Mouse (Mus musculus): ENCODE results near the gene Rprml. TPM values are rescaled to one million over a fixed set of nuclear protein-coding genes. Genes with fewer than 3 reads are reported as not detected.
"Not testable (repeated sequence)": the region's sequence is repeated elsewhere in the genome, so short reads cannot be mapped to it uniquely, and the experiment has no call there.

The Rprml gene
- polyA plus RNA-seq, 1 experiment from 2014 or later, result not detected

DNA sequence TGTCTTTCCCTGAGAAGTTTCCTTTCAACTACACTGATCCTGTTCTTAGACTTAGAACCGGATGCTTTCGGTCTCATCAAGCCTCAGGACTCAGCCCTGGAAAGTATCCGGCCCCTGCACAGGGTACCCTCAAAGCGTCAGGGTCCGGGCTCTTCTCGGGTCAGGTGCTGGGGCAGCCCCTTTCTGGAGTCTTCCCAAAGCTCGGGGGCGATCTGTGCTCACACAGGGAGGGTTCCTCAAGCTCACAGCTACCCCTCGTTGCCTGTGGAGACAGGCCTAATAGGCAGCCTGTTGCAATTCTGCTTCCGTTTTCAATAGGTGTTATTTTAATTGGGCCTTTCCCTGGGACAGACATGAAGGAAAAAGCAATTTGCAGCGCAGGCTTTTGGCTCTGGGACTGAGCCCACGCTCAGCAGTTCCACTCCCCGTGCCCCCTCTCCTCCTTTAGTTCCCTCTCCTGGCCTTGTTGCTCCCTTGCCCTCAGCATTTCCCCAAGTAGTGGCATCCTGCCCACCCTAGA is 17.6 kb downstream of the Rprml start:
- 50% methylated on average over 13 of the region's 13 CpGs for WGBS
- H3K27ac ChIP-seq, result no peak overlapping the region
- H3K27me3 ChIP-seq (ENCODE audit: poor library complexity, severe bottlenecking), result peaks cover 67% of the 10 kb centered on the region
- peaks cover 19% of the 10 kb centered on the region for H3K4me1 ChIP-seq
- no peak overlapping the region for H3K4me3 ChIP-seq
- H3K36me3 ChIP-seq (replicated peaks), result no peaks in the 10 kb centered on the region
- DNase-seq (ENCODE audit: extremely low spot score, low spot score), result no peak
- no peaks in the 10 kb centered on the region for H3K9me3 ChIP-seq

DNA sequence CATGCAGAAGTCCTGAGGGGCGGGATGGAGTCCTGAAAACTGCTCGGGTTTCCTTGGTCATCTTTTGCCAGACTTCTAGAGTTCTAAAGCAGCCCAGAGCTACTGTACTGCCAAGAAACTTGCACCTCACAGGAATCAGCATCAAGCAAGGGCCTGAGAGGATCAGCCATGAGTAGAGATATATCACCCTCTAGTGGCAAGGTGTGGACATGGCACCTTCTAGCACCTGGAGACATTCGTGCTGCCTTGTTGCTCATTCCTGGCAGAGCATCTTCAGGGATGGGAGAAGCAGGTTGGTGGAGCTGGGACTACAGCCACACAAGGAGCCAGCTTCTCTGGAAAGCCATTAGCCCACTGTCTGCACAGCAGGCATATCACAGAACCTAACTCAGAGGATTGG is 26.2 kb downstream of the Rprml start:
- Histone ChIP-seq H3K9me3 (no peaks in the 10 kb centered on the region), H3K4me1 (no peaks in the 10 kb centered on the region), H3K36me3 (replicated peaks) (peaks cover 50% of the 10 kb centered on the region), H3K27me3 (ENCODE audit: poor library complexity, severe bottlenecking) (peaks cover 8% of the 10 kb centered on the region; the same call in 1 of the 2 replicates), H3K27ac (no peak overlapping the region), H3K4me3 (no peak overlapping the region)
- DNase-seq (ENCODE audit: extremely low spot score, low spot score), result peak; percentile 59
- WGBS, result 38% methylated on average over 3 of the region's 3 CpGs

DNA sequence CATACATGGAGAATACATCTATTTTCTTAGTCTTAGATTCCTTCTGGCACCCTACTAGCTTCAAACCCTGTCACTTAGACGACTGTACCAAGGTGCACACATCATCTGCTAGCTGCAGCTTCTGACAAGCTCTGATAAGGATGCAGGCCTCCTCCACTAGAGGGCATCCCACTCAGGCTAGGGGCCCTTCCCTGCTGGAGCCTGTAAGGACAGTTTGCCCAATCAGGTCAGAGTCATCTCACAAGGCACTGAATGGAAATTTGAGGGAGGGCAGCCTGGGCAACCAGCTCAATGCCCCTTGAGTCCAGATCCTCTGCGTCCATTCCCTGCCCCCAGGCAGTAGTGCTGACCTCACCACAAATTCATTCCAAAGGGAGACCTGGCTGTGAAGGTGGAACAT is 27.7 kb downstream of the Rprml start:
- 31% methylated on average over 2 of the region's 2 CpGs for WGBS
- H3K27me3 ChIP-seq (ENCODE audit: poor library complexity, severe bottlenecking); H3K4me3 ChIP-seq; H3K27ac ChIP-seq; H3K9me3 ChIP-seq; H3K4me1 ChIP-seq: not testable (repeated sequence)
- peak; percentile 43 for DNase-seq (ENCODE audit: extremely low spot score, low spot score)
- H3K36me3 ChIP-seq (replicated peaks), result peaks cover 65% of the 10 kb centered on the region

DNA sequence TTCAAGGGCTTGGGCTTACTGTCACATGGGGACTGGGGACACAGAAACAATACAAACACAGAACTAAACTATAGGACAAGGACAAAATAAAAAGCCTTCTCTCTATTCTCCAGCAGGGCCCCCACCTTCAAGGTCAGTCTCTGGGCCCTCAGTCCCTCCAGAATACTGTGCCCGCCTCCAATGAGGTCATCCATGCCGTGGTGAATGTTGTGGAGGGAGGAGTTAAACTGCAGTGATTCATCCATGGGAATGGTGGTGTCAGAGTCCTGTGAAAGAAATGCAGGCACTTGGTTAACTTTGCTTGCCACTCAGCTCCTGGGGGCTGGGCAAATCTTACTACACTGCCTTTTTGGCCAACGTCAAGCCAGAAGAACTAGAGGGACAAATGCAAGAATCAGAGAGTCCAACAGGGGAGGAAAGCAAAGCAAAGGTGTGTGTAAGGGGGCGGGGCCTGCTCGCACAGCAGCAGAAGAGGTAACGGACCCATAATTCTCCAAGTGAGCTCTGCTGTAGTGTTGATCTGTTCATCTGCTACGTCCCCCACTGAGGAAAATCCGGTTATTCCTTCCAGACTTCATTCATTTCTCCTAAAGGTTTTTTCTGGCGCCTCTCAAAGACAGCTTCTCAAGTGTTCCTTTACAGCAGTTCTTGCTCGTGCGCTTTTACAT is 34.4 kb downstream of the Rprml start:
- Histone ChIP-seq H3K4me1 (peaks cover 7% of the 10 kb centered on the region), H3K27me3 (ENCODE audit: poor library complexity, severe bottlenecking) (no peaks in the 10 kb centered on the region), H3K9me3 (no peaks in the 10 kb centered on the region), H3K36me3 (replicated peaks) (peaks cover 98% of the 10 kb centered on the region), H3K27ac (no peak overlapping the region), H3K4me3 (no peak overlapping the region)
- 86% methylated on average over 11 of the region's 11 CpGs for WGBS
- no peak for DNase-seq (ENCODE audit: extremely low spot score, low spot score)

DNA sequence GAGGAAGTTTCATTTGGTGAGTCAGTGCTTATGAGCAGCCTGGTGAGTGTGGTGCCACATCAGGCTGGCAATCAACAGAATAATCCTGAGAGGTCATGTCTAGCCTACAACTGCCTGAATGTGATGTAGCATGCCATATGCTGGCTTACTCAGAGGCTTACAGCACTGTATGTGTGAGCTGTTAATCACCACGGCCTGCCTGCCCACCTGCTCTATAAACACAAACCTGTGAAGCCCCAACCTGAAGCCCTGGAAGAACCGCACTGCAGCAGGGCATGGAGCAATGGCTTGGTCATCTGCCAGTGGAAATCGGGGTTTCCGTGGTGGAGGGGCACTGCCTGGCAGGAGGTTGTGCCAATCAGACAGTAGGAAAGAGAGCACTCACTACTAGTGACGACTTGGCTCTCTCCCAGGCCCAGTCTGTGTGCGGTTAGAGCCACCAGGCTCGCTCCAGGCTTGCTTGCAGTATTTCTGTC is 35.9 kb downstream of the Rprml start:
- WGBS, result 93% methylated on average over 7 of the region's 7 CpGs
- H3K27me3 ChIP-seq (ENCODE audit: poor library complexity, severe bottlenecking), result no peaks in the 10 kb centered on the region

DNA sequence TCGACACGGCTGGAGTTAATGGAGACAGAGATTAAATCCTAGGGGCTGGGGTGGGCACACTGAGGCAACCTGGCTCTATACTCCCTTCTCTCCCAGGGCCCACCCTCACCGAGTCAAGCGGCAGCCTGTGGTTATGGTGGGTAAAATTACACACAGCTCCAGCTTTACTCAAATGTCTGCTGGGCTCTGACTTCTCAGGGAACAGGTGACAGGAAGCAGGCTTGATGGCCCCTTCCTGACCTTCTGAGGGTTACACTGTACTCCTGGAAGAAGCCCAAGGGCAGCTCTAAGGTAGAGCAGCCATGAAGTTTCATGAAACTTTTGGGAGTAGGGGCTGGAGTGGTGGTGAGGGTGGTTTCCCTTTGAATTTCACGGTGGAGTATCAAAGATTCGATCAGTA is 37.3 kb downstream of the Rprml start:
- no peak for DNase-seq (ENCODE audit: extremely low spot score, low spot score)
- no peaks in the 10 kb centered on the region for H3K27me3 ChIP-seq (ENCODE audit: poor library complexity, severe bottlenecking)
- peaks cover 25% of the 10 kb centered on the region for H3K4me1 ChIP-seq
- WGBS, result 85% methylated on average over 6 of the region's 6 CpGs
- no peak overlapping the region for H3K4me3 ChIP-seq
- H3K36me3 ChIP-seq (replicated peaks), result peaks cover 73% of the 10 kb centered on the region
- no peak overlapping the region for H3K27ac ChIP-seq
- H3K9me3 ChIP-seq, result no peaks in the 10 kb centered on the region

More for the DNA sequence above, 35.9 kb downstream of the Rprml start:
- Histone ChIP-seq H3K27ac (no peak overlapping the region), H3K9me3 (no peaks in the 10 kb centered on the region), H3K4me1 (peaks cover 22% of the 10 kb centered on the region), H3K36me3 (replicated peaks) (peaks cover 87% of the 10 kb centered on the region), H3K4me3 (no peak overlapping the region)
- no peak for DNase-seq (ENCODE audit: extremely low spot score, low spot score)

DNA sequence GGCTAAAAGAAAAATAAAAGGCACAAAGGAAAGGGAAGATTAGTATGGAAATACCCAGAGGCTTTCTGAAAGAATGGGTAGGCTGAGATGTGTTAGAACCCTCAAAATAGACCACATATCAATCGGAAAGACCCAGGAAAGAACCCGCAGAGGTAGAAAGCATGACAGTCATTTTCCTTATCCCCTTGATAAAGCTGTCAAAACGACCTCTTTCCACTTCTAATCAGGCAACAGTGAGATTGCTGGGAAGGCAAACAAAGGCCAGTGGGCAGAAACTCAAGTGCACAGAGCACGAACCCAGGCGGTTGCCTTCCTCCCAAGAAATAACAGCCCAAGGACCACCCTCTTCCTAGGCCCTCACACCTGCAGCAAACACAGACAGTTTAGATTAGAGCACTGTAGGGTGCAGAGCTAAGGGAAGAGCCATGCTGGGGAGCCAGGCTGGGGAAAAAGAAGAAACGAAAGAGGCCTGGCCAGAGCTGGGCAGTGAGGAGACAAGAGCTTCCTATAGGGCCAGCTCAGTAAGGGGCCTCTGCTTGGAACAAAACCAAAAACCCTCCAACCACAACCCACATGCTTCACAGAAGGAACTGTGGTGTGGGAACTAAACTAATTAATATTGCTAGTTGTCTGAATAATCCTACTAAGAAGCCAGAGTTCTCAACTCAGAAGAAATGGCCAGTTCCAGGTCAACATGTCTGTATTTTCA is 39.1 kb downstream of the Rprml start:
- Histone ChIP-seq H3K27me3 (ENCODE audit: poor library complexity, severe bottlenecking) (no peaks in the 10 kb centered on the region), H3K4me3 (no peak overlapping the region), H3K9me3 (no peaks in the 10 kb centered on the region), H3K4me1 (peaks cover 25% of the 10 kb centered on the region), H3K36me3 (replicated peaks) (peaks cover 55% of the 10 kb centered on the region), H3K27ac (no peak overlapping the region)
- no peak for DNase-seq (ENCODE audit: extremely low spot score, low spot score)
- 53% methylated on average over 6 of the region's 6 CpGs for WGBS

DNA sequence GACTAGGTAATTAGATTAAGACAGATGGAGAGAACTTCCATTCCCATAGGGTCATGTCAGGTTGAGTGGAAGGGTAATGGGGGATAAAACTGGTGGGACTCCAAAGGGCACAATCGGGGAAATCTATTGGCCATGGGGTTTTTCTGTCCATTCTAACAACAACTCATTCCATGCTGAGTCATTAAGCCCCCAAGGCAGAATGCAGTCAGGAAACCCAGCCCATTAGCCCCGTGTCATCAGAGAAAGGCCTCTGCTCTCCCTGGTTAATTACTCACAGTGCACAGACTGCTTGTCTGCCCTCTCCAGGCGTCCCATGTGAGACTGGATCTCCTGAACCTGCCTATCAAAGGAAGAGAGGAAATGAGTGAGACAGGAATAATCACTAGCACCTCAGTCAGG is 39.6 kb downstream of the Rprml start:
- Histone ChIP-seq H3K27ac (no peak overlapping the region), H3K36me3 (replicated peaks) (peaks cover 50% of the 10 kb centered on the region), H3K9me3 (no peaks in the 10 kb centered on the region), H3K4me1 (peaks cover 25% of the 10 kb centered on the region), H3K4me3 (no peak overlapping the region), H3K27me3 (ENCODE audit: poor library complexity, severe bottlenecking) (no peaks in the 10 kb centered on the region)
- WGBS, result 29% methylated on average over 3 of the region's 3 CpGs
- no peak for DNase-seq (ENCODE audit: extremely low spot score, low spot score)

DNA sequence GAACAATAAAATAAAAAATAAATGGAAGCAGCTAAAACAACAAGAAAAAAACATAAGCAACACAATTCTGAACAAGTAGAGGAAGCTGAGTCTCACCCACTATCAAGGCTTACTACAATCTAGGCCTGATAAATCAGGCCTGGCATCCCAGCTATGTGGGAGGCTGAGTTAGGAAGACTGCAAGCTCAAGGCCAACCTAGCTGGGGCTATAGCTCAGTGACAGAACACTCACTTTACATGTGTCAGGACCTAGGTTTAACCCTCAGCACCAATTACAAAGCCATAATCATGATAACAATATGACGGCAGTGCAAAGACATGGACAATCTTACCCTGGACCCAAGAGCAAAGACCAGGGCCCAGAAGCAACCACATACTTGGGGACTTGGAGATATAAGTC is 41.7 kb downstream of the Rprml start:
- Histone ChIP-seq H3K4me3 (no peak overlapping the region), H3K27ac (no peak overlapping the region), H3K36me3 (replicated peaks) (peaks cover 35% of the 10 kb centered on the region), H3K27me3 (ENCODE audit: poor library complexity, severe bottlenecking) (no peaks in the 10 kb centered on the region), H3K4me1 (peaks cover 25% of the 10 kb centered on the region), H3K9me3 (no peaks in the 10 kb centered on the region)
- 85% methylated on average over 1 of the region's 1 CpGs for WGBS
- DNase-seq (ENCODE audit: extremely low spot score, low spot score), result no peak

DNA sequence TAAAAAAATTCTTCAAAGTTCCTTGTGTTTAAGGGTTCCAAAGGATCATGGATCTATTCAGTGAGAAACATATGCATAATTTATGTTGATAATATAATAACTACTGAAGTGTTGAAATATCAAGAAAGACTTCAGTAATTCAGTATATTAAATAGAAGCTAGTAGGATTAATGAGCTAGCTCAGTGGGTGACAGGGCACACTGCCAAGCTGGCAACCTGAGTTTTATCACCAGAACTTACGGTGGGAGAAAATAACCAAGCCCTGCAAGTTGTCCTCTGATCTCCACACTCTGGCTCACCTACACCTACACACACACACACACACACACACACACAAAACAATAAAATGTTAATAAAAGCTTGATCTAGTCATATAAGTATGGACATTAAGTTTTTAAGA is 43.9 kb downstream of the Rprml start:
- no peak overlapping the region for H3K4me3 ChIP-seq
- no peak overlapping the region for H3K27ac ChIP-seq
- WGBS, result 90% methylated on average over 1 of the region's 1 CpGs
- peaks cover 13% of the 10 kb centered on the region; the same call in 1 of the 2 replicates for H3K36me3 ChIP-seq (replicated peaks)
- H3K9me3 ChIP-seq, result no peaks in the 10 kb centered on the region
- H3K4me1 ChIP-seq, result peaks cover 33% of the 10 kb centered on the region
- no peak for DNase-seq (ENCODE audit: extremely low spot score, low spot score)
- H3K27me3 ChIP-seq (ENCODE audit: poor library complexity, severe bottlenecking), result no peaks in the 10 kb centered on the region

DNA sequence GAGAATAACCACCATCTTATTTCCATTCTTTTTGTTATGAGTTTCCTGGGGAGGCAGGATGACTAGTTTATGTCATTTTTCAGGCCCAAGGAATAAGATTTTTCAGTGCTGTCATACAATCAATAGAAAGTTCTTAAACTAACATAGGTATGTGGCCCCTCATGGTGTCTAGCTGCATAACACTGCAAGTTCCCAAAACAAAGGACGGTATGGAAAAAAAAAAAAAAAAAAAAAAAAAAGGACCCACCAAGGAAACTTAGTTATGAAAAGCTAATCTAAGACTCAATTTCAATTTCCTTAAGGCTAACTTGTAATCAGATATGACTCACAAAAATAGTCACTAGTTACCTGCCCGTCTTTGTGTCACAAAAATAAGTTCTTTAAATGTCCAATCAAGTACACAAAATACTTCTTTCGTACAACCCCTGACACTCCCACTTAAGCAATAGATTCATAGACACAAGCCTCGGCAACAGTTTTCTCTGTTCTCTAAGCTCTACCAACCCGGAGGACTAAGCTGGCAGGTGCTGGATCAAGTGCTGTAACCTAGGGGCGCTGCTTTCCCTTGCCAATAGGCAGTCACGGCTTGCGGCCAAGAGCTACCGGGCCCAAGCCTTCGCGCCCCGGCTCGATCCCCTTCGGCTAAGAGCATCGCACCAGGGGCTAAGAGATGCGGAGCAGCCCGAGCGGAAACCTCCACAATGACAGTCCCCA is 47.6 kb downstream of the Rprml start:
- 0 out of 2 replicates have a peak, but pooled peaks cover 6% of the 10 kb centered on the region for H3K36me3 ChIP-seq (replicated peaks)
- H3K9me3 ChIP-seq, result no peaks in the 10 kb centered on the region
- DNase-seq (ENCODE audit: extremely low spot score, low spot score), result no peak
- WGBS, result 2% methylated on average over 18 of the region's 18 CpGs
- H3K27me3 ChIP-seq (ENCODE audit: poor library complexity, severe bottlenecking), result no peaks in the 10 kb centered on the region
- peak overlapping the region; percentile 99 for H3K27ac ChIP-seq
- H3K4me3 ChIP-seq, result peak overlapping the region; percentile 90
- peaks cover 15% of the 10 kb centered on the region for H3K4me1 ChIP-seq

DNA sequence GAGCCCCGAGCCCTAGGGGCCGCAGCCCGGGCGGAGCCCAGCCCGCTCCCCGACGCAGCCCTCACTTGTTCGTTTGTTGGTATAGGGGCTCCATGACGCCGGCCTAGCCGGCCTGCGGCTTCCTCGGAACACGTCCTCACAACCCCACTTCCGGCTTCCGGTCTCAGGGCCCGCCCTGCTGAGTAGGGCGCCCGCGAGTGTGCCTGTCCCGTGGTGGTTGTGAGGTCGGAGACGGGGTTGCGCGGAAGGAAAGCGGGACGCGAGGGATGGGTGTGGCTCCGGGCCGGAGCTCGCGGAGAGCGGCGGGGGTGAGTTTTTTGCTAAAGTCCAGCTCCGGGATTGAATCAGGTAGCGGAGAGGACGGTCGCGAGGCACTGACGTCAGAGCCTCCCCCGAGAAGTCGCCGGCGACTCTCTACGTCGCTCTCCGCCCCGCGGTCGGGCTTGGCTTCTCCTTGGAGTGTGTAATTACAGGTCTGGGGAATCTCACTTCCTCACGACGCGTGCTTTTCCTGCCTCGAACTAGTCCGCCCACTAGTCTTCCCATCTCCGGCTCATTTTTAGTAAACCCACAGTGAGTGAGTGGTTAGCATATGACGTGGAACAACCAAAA is 48.3 kb downstream of the Rprml start, which contains the start of gene Gosr2:
Gosr2 (minus strand) TSS at position 334 of the 612 bp plus-strand sequence.
- Histone ChIP-seq H3K9me3 (no peaks in the 10 kb centered on the region), H3K4me3 (peak within 1 kb of the TSS; percentile 90), H3K27ac (peak within 1 kb of the TSS; percentile 99), H3K27me3 (ENCODE audit: poor library complexity, severe bottlenecking) (no peaks in the 10 kb centered on the region), H3K4me1 (peaks cover 15% of the 10 kb centered on the region), H3K36me3 (replicated peaks) (0 out of 2 replicates have a peak, but pooled peaks cover 6% of the 10 kb centered on the region)
- DNase-seq (ENCODE audit: extremely low spot score, low spot score), result peak; percentile 94
- under 1% methylated on average over 57 of the region's 57 CpGs for WGBS
